Mouse (Mus musculus) gastrocnemius, adult 8-10 months (tissue): ENCODE results near the gene Sorbs2. TPM values are rescaled to one million over a fixed set of nuclear protein-coding genes. Genes with fewer than 3 reads are reported as not detected.

Experiments used
- DNase-seq, 2 experiments: peaks; one replicate each; pipeline ENCODE4 v3.0.0; 2022; ENCODE audit warnings: low spot score in 2 of 2
- total RNA-seq, 4 experiments: library from RNA; stranded (reverse); gene quantifications; 2 replicates each; pipeline ENCODE4 v1.2.4; 2022

Sorbs2 gene
- total RNA-seq, result 100 to 1,000 TPM in 1 of 4 experiments, 10 to 100 TPM in 3; 60.0 to 116 (median 75.8) TPM

- no peak for DNase-seq
Observed at GRCm38 (mm10) chr8:45507634-45508321, at the start of gene Sorbs2. TSS of gene Sorbs2 (plus strand) at chr8:45507788.

DNA sequence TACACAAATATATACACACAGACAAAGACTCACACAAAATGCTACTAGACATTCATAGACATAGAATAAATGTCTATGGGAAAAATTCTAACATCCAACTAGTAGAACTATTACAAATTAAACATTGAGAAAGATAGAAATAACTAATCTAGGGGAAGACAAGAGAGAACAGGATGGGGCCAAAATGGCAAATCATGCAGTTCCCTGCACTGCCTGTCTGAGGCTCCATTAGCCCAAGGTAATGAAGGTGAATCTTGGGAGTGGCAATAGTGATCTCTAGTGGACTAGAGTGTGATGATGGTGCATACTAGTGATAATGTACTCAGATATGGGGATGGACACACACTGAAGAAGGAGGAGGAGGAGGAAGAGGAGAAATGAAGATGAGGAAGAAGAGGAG, 49.7 kb upstream of the Sorbs2 start:
- DNase-seq, result no peak

DNA sequence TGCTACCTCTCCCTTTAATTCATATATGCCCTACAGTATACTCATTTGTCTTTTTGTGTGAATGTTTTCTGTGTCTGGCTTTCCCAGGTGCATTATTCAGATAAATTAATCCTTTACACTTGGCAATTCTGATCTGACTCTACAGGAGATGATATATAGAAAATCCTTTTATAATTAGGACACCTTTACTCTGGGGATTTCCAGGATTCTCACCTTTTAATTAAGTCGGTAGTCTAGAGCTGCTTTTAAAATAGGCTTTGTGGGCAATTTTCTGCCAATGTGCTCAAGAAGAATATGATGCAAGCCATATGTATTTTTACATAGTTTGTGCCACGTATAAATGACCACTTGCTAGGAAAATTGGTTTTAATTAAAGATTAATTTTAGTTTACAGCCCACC, 38.6 kb upstream of the Sorbs2 start:
- DNase-seq, result no peak

DNA sequence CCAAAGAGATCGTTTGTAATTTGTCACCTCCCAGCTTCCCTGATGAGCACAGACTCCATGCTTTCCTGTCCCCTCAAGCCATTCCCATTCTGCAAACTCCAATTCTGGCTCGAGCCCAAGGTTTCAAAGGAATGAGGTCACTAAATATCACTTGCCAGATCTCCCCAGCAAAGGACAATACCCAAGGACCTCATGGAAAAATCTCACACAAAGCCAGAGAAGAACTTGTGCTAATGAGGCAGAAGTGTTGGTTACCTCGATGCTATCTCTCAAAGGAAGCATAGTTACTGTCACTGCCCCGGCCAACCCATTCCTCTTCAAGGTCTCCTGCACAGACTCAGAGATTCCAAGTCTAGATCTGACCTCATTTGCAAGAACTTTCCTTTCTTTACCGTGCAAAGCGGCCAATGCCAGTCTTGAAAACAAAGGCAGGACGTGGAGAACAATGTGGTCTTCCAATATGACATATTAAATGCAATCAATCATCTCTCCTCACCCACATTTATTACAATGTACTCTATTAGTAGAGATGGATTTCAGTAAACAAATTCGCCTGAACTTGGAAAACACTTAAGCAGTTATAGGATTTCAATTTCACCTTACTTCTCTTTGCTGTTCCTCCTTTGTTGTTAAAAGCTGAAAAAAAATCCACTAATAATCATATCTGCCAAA, 37.9 kb upstream of the Sorbs2 start:
- DNase-seq, result no peak

GRCm38 (mm10) chr8:45480886-45481285, 26.7 kb upstream of the Sorbs2 start:
- DNase-seq, result no peak

- no peak for DNase-seq
Observed at GRCm38 (mm10) chr8:45486281-45486680, 21.3 kb upstream of the Sorbs2 start.

DNA sequence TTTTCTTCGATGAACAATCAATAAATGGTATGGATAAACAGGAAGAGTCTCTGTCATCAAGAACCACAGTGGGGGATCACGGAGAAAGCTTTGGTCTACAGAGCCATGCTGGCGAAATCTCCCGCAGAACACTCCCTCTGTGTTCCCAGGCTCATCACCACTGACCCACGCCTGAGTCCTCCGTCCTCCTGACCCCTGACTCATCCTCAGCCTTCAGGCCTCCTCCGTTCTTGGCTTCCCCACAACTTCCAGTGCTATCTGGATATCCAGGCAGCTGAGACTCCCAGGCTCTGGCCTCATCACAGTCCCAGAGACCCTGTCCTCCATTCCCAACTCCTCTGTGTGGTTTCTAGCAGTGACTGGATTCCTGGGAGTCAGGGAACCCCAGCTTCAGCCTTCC, 3.6 kb upstream of the Sorbs2 start:
- no peak for DNase-seq

DNA sequence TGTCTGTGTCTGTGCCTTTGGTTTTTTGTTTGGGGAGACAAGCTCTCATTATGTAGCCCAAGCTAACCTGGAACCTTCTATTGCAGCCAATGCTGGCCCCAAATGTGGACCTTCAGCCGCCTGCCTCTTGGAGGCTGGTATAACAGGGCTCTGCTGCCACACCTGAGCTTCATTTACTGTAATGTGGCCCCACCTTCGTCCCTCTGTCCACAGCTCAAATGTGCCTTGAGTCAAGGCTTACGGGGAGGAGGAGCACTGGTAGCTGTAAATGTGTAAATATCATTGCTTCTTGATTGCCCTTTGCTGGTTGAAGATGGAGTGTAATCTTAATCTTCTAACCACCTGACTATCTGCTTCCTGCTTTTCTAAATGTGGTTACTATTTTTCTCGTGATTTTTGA, 1.2 kb upstream of the Sorbs2 start:
- no peak for DNase-seq

DNA sequence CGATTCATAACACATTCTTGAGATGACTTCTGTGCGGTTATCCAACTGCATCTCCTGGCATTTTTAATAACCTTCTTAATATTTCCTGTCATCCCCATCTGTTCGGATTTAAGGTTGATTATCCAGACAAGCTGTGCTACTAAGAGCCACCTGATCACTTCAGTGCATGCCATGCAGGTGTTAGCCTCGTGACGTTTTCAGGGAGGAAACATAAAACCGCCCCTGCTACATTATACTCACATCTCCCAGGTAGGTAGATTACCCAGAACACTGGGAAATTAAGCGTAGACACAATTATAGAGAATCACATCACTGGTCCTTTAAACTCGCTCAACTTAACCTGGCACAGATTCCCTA, 333 bp upstream of the Sorbs2 start:
- no peak for DNase-seq

DNA sequence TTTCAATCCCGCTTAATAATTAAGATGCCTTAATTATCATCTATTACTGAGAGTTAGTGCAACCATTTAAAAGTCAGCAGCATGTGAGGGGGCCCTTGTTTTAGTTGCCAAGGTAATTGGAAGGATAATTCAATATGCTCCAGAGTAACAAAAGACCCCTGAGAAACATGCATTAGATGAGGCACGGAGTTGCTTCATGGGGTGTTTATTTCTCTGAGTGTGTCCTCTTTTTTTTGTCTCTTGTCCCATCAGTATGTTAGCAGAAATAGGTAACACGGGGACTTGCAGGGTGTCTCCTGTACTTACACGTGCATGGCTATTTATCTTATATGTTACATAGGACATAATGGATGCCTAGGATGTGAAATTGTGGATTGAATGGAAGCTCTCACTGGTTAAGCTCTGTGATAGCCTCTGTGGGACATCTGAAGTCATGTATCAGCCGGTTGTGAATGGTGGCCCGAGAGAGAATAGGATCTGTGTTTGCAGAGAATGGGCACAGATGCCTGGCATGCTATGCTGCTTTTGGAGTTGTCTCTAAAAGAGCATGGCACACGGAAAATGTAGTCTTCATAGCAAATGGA, 1.0 kb downstream of the Sorbs2 start:
- no peak for DNase-seq

DNA sequence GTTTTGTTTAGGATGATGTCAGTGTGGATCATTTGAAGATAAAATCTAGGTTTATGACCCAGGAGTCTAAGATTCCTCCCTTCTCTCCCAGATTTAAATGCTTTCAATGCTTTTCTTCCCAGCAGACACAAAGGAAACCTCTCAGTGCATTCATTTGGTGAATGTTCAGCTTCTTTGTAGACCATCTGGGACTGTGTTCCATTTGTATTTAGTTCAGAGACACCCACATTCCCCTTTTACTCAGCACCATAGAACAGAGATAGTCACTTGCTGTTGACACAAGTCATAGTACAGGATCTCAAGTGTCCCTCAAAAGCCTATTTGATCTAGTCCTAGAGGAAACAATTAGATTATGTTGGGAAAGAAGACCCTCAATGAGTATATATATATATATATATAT, 4.8 kb downstream of the Sorbs2 start:
- DNase-seq, result no peak

DNA sequence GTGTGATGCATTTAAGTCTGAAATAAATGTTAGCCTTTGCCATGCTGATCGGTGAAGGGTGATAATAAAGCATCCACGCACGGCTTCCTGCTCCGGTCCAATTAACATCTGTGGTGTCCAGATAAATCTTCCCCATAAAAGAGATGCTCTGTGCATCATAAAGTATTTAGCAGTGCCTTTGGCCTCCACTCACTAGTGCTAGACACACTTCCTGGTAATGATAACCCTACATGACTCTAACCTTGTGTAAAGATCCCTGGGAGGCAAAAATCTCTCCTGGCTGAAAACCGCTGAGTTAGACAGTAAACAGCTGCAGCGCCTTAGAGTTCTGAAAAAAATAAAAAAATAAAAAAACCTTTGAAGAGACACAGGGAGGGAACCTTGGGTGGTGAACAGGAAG, 14.0 kb downstream of the Sorbs2 start:
- DNase-seq, result no peak

DNA sequence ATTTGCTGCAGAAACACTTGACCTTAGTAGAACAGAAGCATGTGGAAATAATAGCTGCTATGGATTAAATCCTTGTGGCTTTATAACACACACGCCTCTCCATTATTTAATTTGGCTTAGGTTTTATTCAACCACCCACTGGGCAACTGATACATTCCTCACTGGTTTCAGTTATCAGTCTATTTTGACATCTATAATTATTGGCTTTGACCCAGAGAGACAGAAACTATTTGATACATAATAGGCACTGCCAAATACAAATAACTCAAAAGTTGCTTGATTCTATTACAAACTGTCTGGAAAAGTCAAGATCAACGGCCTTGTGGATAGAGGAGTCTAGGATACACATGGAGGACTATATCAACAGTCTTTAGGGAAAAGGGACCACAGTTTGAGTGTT, 20.1 kb downstream of the Sorbs2 start:
- DNase-seq, result no peak

GRCm38 (mm10) chr8:45528890-45529289, 21.3 kb downstream of the Sorbs2 start:
- no peak for DNase-seq

DNA sequence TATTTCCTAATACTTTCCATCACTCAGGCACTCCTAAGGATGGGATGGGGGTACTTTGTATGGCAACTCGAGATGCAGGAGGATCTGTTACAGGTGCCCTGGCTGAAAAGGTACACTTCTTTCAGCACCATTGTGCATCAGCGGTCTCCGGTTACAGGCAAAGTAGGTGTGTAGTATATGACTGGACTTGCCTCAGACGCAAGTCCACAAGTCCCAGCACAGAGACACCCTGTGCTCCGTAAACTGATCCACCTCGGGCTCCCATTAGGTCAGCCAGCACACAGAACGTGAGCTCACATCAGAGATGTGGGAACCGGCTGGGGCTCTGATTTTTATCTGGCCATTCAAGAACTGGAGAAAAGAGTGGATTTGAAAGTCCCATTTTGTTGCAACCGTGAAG, 29.0 kb downstream of the Sorbs2 start:
- no peak for DNase-seq

DNA sequence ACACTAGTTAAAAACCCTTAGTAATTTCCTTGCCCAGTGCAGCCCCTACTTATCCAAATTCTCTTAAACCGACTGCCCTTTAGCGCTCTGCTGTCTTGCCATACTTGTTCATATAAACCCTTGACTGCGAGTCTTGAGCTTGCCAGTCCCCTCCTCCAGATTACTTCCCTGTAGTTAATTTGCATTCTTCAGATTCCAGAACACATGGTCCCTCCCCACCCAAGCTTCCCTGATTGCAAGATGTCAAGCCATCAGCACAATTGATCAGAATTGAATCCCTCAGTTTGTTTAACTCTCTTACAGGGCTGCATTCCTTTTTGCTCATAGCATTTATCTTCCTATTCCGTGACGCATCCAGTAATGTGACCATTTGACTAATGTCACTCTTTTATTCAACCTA, 32.9 kb downstream of the Sorbs2 start:
- no peak for DNase-seq

GRCm38 (mm10) chr8:45552175-45552574, 44.6 kb downstream of the Sorbs2 start:
- no peak for DNase-seq

DNA sequence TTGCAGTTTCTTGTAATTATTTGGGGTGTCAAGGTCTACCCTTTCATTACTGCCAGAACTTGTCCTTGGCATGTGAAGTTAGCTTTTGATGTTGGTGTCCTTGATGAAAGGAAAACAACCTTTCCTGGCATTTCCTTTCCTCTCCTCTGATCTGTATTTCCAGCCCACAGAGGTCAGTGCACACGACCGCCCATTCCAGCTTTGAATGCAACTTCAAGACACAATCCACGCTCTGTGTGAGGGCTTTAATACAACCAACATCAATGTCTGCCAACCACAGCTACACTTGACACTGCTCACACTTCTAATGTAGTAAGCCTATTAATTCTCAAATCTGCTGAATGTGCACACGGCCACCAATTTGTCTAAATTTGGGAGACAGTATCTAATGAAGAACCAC, 47.0 kb downstream of the Sorbs2 start:
- no peak for DNase-seq

- DNase-seq, result no peak
Observed at GRCm38 (mm10) chr8:45557936-45558335, 50.3 kb downstream of the Sorbs2 start.

- DNase-seq, result no peak
Observed at GRCm38 (mm10) chr8:45558426-45558825, 50.8 kb downstream of the Sorbs2 start.

- DNase-seq, result no peak
Observed at GRCm38 (mm10) chr8:45559176-45559820, 51.7 kb downstream of the Sorbs2 start.

DNA sequence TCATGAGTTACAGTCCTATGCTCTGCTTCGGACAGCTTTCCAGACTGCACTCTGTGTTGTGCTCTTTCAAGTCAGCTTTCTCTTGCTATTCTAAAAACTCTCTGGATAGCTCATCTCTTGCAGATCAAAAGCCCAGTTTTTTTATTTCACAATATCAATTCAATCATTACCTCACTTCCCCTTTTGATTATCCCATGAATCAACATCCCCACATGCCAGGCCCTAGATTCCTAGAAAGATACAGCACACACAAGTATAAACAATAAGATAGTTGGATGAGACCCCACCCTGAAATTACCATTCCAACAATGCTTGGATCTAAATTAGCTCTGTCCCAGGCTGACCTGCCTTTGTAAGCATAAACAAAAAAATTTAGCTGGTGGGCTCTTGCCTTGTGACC, 57.6 kb downstream of the Sorbs2 start:
- no peak for DNase-seq

DNA sequence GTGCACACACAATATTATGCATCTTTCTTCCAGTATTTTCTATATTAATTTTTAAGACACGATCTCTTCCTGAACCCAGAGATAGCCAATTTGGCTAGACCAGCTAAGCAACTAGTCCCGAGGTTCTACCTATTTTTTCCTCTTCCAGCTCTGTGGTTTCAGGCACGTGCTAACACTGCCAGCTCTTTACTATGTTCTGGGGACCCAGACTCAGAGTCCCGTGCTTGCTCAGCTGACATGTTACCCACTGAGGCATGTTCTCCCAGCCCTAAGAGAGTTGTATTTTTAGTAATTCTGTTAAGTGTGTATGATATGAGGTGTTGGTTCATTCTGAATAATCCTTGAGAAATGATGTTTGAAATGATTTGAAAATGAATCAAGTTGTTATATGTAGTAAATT, 62.5 kb downstream of the Sorbs2 start:
- no peak for DNase-seq
